Mouse (Mus musculus) bone marrow, adult 2 months (tissue): Measurements from ENCODE around the gene Fancd2. TPM values are rescaled to one million over a fixed set of nuclear protein-coding genes. Genes with fewer than 3 reads are reported as not detected.

Source experiments
- H3K27ac ChIP-seq: fragments of 200-500 bp; 2 replicates; pipeline ENCODE4 v1.5.1; 2012; ENCODE audit warnings: low read depth, mild to moderate bottlenecking, control low read depth, inconsistent platforms, low read length; ENCODE audit not compliant: control insufficient read depth, poor library complexity, insufficient read depth
- H3K4me1 ChIP-seq: fragments of 200-500 bp; 2 replicates; pipeline ENCODE4 v1.6.1; 2011; ENCODE audit warnings: low read length; ENCODE audit not compliant: control insufficient read depth, insufficient read depth
- H3K4me3 ChIP-seq: fragments of 200-500 bp; replicated peaks from 2 replicates; pipeline ENCODE3; 2011; ENCODE audit warnings: mild to moderate bottlenecking, low read depth, low read length, control low read depth; ENCODE audit not compliant: control insufficient read depth
- CTCF ChIP-seq: fragments of 200-500 bp; IDR thresholded peaks from 2 replicates; pipeline ENCODE4 v1.5.1; 2011; ENCODE audit warnings: low read length, control low read depth; ENCODE audit not compliant: control insufficient read depth, insufficient read depth
- POLR2A ChIP-seq: fragments of 200-500 bp; IDR thresholded peaks from 2 replicates; pipeline ENCODE4 v1.6.1; 2011; ENCODE audit warnings: low read depth, mild to moderate bottlenecking, control low read depth, low read length, borderline replicate concordance; ENCODE audit not compliant: control insufficient read depth
- WGBS: fragments of 180-500 bp; shearing (Covaris S2); methylation state at CpG from one replicate; pipeline ENCODE4 v1.1.7; 2018; 5-methylcytosine and 5-hydroxymethylcytosine counted together
- polyA plus RNA-seq: library from polyadenylated mRNA; stranded (reverse); fragments of >200 nt; gene quantifications from 2 replicates; pipeline ENCODE4 v1.2.4, GENCODE M21; 2011; ENCODE audit warnings: low replicate concordance; ENCODE audit not compliant: missing spikeins, insufficient read depth, insufficient read length

Gene Fancd2
- polyA plus RNA-seq, 1 experiment = 11.0 TPM

DNA sequence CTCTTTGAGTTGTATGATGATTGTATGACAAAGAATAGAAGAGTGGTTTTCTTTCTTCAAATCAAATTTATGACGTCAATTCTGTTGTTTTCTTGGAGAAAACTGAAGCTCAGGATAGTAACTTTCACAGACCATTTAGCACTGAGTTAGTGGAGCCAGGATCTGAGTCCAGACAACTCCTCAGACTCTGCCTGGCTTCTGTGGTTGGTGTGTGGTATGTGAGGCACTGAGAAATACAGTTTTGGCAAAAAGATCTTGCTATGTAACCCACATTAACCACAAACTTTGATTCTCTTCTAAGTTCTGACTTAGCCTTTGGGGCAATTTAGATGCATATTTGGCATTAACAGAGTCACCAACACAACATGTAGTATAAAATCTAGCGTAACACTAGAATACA lies 61.2 kb downstream of the Fancd2 start:
- TF ChIP-seq POLR2A (no peak), CTCF (no peak)
- Histone ChIP-seq H3K27ac (no peak overlapping the region), H3K4me1 (no peaks in the 10 kb centered on the region), H3K4me3 (no peak overlapping the region)
- 92% methylated on average over 2 of the region's 2 CpGs for WGBS

DNA sequence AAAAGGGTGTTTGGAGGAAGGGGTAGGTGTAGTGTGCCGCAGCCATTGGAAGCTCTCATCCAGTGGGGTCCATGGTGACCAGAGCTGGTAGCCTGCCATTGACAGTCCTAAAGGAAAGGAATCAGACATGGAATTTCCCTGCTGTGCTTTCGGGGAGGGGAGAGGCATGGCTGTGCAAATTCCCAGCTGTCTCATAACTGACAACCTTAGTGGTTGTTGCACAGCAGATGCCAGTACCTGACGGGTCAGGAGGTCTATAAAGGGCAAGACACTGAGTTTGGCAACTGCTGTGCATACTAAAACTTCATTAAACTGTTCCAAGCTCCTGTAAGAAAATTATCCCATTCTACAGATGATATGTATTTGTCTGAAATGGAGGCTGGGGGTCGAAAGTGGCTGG lies 66.5 kb downstream of the Fancd2 start:
- no peak overlapping the region for H3K4me3 ChIP-seq
- no peaks in the 10 kb centered on the region for H3K4me1 ChIP-seq
- H3K27ac ChIP-seq = no peak overlapping the region
- WGBS = 88% methylated on average over 4 of the region's 4 CpGs
- no peak for TF ChIP-seq POLR2A
- TF ChIP-seq CTCF = no peak

- WGBS = 85% methylated on average over 5 of the region's 5 CpGs
- Histone ChIP-seq H3K4me3 (no peak overlapping the region), H3K27ac (no peak overlapping the region), H3K4me1 (no peaks in the 10 kb centered on the region)
- TF ChIP-seq POLR2A (no peak), CTCF (no peak)
Observed at GRCm38 (mm10) chr6:113599833-113600232, 68.4 kb downstream of the Fancd2 start.

DNA sequence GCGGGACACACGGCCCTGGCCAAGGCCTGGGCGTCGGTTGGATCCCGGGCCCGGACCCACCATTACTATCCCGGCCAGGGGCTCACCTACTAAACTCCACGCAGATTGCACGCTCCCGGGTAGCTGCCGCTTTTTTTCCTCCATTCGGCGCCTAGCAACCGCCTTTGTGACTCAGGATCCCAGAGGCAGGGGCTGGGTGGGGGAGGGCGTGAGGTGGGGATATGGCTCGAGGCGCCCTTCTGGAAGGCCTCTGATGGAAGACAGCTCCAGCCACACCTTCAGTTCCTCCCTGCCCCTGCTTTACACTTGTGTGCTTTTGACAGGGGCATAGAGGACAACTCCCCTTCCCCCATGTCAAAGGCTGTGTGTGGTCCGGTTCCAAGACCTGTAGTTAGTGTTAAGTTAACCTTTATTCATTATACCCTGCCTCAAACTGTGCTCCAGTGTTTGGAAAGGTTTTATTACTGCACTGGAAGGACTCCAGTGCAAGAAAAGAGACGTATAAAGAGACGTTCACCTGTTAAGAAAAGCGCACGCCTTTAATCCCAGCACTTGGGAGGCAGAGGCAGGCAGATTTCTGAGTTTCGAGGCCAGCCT lies 69.2 kb downstream of the Fancd2 start, which contains the start of gene Fancd2os:
Gene Fancd2os, minus strand, starts transcription at position 173 of the 597 bp plus-strand sequence.
- H3K27ac ChIP-seq = no peak within 1 kb of the TSS
- TF ChIP-seq POLR2A (no peak), CTCF (no peak)
- no peaks in the 10 kb centered on the region for H3K4me1 ChIP-seq
- H3K4me3 ChIP-seq = no peak within 1 kb of the TSS
- 88% methylated on average over 23 of the region's 23 CpGs for WGBS

- H3K27ac ChIP-seq = no peak overlapping the region
- H3K4me1 ChIP-seq = peaks cover 1% of the 10 kb centered on the region; the same call in 1 of the 2 replicates
- no peak for TF ChIP-seq CTCF
- no peak for TF ChIP-seq POLR2A
- 69% methylated on average over 6 of the region's 6 CpGs for WGBS
- no peak overlapping the region for H3K4me3 ChIP-seq
Observed at GRCm38 (mm10) chr6:113602821-113603220, 71.3 kb downstream of the Fancd2 start.

GRCm38 (mm10) chr6:113603993-113604392 lies 72.5 kb downstream of the Fancd2 start:
- 63% methylated on average over 12 of the region's 12 CpGs for WGBS
- peak overlapping the region; percentile 87 for H3K4me3 ChIP-seq
- TF ChIP-seq POLR2A = no peak
- TF ChIP-seq CTCF = no peak
- peak overlapping the region; percentile 88; the same call in 1 of the 2 replicates for H3K27ac ChIP-seq
- H3K4me1 ChIP-seq = peaks cover 1% of the 10 kb centered on the region; the same call in 1 of the 2 replicates

DNA sequence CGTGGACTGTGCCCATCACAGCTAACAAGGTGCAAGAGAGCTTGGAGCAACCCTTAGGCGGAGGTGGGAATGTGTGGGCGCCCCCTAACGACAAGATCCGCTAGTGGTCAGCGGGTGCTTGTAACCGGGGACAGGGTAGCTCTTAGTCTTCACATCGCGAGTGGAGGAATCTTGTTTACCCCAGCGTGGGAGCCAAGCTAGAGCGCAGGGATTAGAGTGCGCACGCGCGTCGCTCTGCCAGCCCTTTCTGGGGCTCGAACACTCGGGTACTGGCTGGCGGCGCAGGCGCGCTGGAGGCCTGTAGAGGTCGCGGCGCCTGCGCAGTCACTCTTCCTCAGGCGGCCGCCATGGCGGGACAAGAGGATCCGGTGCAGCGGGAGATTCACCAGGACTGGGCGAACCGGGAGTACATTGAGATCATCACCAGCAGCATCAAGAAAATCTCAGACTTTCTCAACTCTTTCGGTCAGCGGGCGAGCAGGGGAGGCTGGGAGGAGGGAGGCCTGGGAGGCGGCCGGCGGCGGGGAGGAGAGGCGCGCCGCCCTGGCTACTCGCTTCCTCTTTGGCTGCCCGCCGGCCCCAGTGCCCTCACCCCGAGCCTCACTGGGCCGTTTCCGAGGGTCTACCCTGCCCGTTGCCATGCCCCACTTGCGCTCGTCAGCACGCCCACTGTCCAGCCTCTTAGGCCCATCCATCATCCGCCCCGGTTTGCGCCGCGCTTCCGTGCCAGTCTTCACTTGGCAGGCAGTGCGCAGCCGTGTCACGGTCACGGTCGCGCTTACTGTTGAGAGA lies 73.1 kb downstream of the Fancd2 start, which contains the start of gene Brk1:
Gene Brk1, plus strand, starts transcription at position 341 of the 792 bp plus-strand sequence.
- TF ChIP-seq CTCF = peak; percentile 49; the same call in 1 of the 2 replicates
- TF ChIP-seq POLR2A = peak; percentile 65; the same call in 1 of the 2 replicates
- Histone ChIP-seq H3K27ac (peak within 1 kb of the TSS; percentile 88), H3K4me3 (peak within 1 kb of the TSS; percentile 87), H3K4me1 (peaks cover 1% of the 10 kb centered on the region; the same call in 1 of the 2 replicates)
- under 1% methylated on average over 65 of the region's 65 CpGs for WGBS

DNA sequence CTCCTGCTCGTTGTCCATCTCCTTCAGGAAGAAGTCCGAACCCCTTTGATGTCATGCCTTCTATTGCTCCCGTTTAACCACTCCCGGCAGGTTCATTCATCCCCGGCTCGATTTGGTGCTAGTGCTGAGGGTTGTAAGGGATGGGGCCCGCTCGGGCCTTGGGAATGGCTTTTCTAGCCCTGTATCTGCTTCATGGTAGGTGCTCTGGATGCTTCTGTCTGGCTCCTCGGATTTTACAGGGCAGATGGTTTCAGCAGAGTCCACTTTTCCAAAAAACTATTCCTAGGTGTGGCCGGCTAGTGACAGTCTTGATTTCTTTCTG lies 73.7 kb downstream of the Fancd2 start:
- Histone ChIP-seq H3K4me3 (peak overlapping the region; percentile 87), H3K4me1 (peaks cover 1% of the 10 kb centered on the region; the same call in 1 of the 2 replicates), H3K27ac (peak overlapping the region; percentile 88)
- no peak for TF ChIP-seq CTCF
- no peak for TF ChIP-seq POLR2A
- WGBS = 2% methylated on average over 10 of the region's 10 CpGs

DNA sequence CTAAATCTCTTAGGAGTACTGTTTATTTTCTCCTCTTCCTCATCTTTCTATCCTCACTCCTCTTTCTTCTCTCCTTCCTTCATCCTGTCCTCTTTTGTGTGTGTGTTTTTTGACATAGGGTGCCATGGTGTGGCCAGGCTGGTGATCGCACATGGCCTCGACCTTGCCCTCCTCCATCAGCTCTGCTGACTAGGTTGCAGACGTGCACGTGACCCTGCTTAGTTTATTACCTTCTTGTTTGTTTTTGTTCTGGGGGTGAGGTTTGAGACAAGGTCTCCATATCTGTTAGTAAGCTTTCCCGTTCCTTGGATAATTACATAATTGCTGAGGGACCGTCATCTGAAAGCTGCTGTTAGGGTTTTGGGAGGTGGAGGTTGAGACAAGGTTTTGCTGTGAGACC lies 77.4 kb downstream of the Fancd2 start:
- Histone ChIP-seq H3K27ac (no peak overlapping the region), H3K4me1 (peaks cover 1% of the 10 kb centered on the region; the same call in 1 of the 2 replicates), H3K4me3 (no peak overlapping the region)
- 92% methylated on average over 6 of the region's 6 CpGs for WGBS
- no peak for TF ChIP-seq POLR2A
- TF ChIP-seq CTCF = no peak
